Mouse (Mus musculus): ENCODE measurements around the gene Rps6ka3.

- TF ChIP-seq CTCF (IDR thresholded peaks at IDR 0.05; ENCODE audit: extremely low read depth, insufficient read depth, low read length) (peak; percentile 34; the same call in 1 of the 2 replicates), POLR2A (IDR thresholded peaks at IDR 0.05; ENCODE audit: extremely low read depth, insufficient read depth, low read length) (no peak)
These were observed 199.1 kb downstream of the Rps6ka3 start for GRCm38 (mm10) chrX:159409253-159409652.

Measured in cortical plate, adult 2 months (tissue).